Mouse (Mus musculus) liver, embryonic 12.5 days (tissue): ENCODE data around the gene Tmed9. TPM values are rescaled to one million over a fixed set of nuclear protein-coding genes. Genes with fewer than 3 reads are reported as not detected.
"Not testable (repeated sequence)": the region's sequence is repeated elsewhere in the genome, so short reads cannot be mapped to it uniquely, and the experiment has no call there.

ENCODE experiments used
- ATAC-seq: fragments of 200-750 bp; cut with Nextera tagmentation; 2 replicates; pipeline ENCODE4 v1.8.0; 2017; ENCODE audit warnings: moderate number of reproducible peaks, mild to moderate bottlenecking, moderate library complexity
- H3K27ac ChIP-seq: fragments of 300-500 bp; sonication (generic); 2 replicates; pipeline ENCODE4 v1.5.1; 2016; ENCODE audit warnings: mild to moderate bottlenecking
- H3K27me3 ChIP-seq: fragments of 300-500 bp; sonication (generic); replicated peaks from 2 replicates; pipeline ENCODE4 v1.6.1; 2016; ENCODE audit warnings: mild to moderate bottlenecking, moderate library complexity
- H3K36me3 ChIP-seq: fragments of 300-500 bp; sonication (generic); 2 replicates; pipeline ENCODE4 v1.6.1; 2016; ENCODE audit warnings: mild to moderate bottlenecking, moderate library complexity
- H3K4me1 ChIP-seq: fragments of 300-500 bp; sonication (generic); 2 replicates; pipeline ENCODE4 v1.6.1; 2016
- H3K4me2 ChIP-seq: fragments of 300-500 bp; sonication (generic); 2 replicates; pipeline ENCODE4 v1.6.1; 2016; ENCODE audit warnings: mild to moderate bottlenecking, moderate library complexity
- H3K4me3 ChIP-seq: fragments of 300-500 bp; sonication (generic); 2 replicates; pipeline ENCODE4 v1.5.1; 2016; ENCODE audit warnings: mild to moderate bottlenecking, moderate library complexity
- H3K9ac ChIP-seq: fragments of 300-500 bp; sonication (generic); 2 replicates; pipeline ENCODE4 v1.6.1; 2016; ENCODE audit warnings: mild to moderate bottlenecking, moderate library complexity
- H3K9me3 ChIP-seq: fragments of 300-500 bp; sonication (generic); replicated peaks from 2 replicates; pipeline ENCODE4 v1.6.1; 2016; ENCODE audit warnings: mild to moderate bottlenecking, moderate library complexity
- WGBS: fragments of 180-500 bp; shearing (Covaris S2); methylation state at CpG from one replicate; pipeline ENCODE4 v1.1.7; 2016; ENCODE audit not compliant: insufficient replicate concordance; 5-methylcytosine and 5-hydroxymethylcytosine counted together
- polyA plus RNA-seq: library from polyadenylated mRNA; unstranded; fragments of >200 nt; fragmentation: Nextera tagmentation; extraction: Ambion mirVana; gene quantifications from 2 replicates; pipeline ENCODE4 v1.2.1, GENCODE M21; 2016

Gene Tmed9
- polyA plus RNA-seq, 1 experiment from 2014 or later, result 73.8 TPM

- peaks cover 30% of the 10 kb centered on the region for H3K4me1 ChIP-seq
- H3K36me3 ChIP-seq, result peaks cover 41% of the 10 kb centered on the region
- ATAC-seq, result no peak
- H3K9ac ChIP-seq, result peak overlapping the region; percentile 98
- peak overlapping the region; percentile 93 for H3K27ac ChIP-seq
- peak overlapping the region; percentile 97 for H3K4me2 ChIP-seq
- H3K4me3 ChIP-seq, result peak overlapping the region; percentile 96
- no peaks in the 10 kb centered on the region for H3K9me3 ChIP-seq
- H3K27me3 ChIP-seq, result no peaks in the 10 kb centered on the region
- WGBS, result 22% methylated on average over 16 of the region's 16 CpGs
These were observed 3.7 kb upstream of the Tmed9 start for GRCm38 (mm10) chr13:55569726-55570285.

- 2% methylated on average over 47 of the region's 47 CpGs for WGBS
- H3K27me3 ChIP-seq, result no peaks in the 10 kb centered on the region
- peak overlapping the region; percentile 98 for H3K9ac ChIP-seq
- H3K36me3 ChIP-seq, result peaks cover 35% of the 10 kb centered on the region
- H3K4me1 ChIP-seq, result peaks cover 30% of the 10 kb centered on the region
- peak; percentile 66 for ATAC-seq
- H3K27ac ChIP-seq, result peak overlapping the region; percentile 93
- H3K4me3 ChIP-seq, result peak overlapping the region; percentile 96
- no peaks in the 10 kb centered on the region for H3K9me3 ChIP-seq
- peak overlapping the region; percentile 97 for H3K4me2 ChIP-seq
These were observed 3.1 kb upstream of the Tmed9 start for GRCm38 (mm10) chr13:55570286-55570973.

- peak; percentile 95 for ATAC-seq
- no peaks in the 10 kb centered on the region for H3K9me3 ChIP-seq
- H3K27me3 ChIP-seq, result no peaks in the 10 kb centered on the region
- peak within 1 kb of the TSS; percentile 93 for H3K27ac ChIP-seq
- 2% methylated on average over 46 of the region's 47 CpGs for WGBS
- peaks cover 30% of the 10 kb centered on the region for H3K4me1 ChIP-seq
- H3K4me2 ChIP-seq, result peak within 1 kb of the TSS; percentile 97
- H3K4me3 ChIP-seq, result peak within 1 kb of the TSS; percentile 96
- H3K9ac ChIP-seq, result peak within 1 kb of the TSS; percentile 98
- H3K36me3 ChIP-seq, result peaks cover 27% of the 10 kb centered on the region
These were observed 2.3 kb upstream of the Tmed9 start, which contains the start of gene Fam193b for GRCm38 (mm10) chr13:55571027-55571751. Fam193b (minus strand) TSS chr13:55571120.

GRCm38 (mm10) chr13:55571977-55572376 lies 1.6 kb upstream of the Tmed9 start:
- Histone ChIP-seq H3K27ac (no peak overlapping the region), H3K9me3 (no peaks in the 10 kb centered on the region), H3K27me3 (no peaks in the 10 kb centered on the region), H3K4me2 (peak overlapping the region; percentile 97), H3K4me3 (peak overlapping the region; percentile 96; the same call in 1 of the 2 replicates), H3K36me3 (peaks cover 21% of the 10 kb centered on the region), H3K4me1 (peaks cover 30% of the 10 kb centered on the region), H3K9ac (no peak overlapping the region)
- WGBS, result 40% methylated on average over 2 of the region's 2 CpGs
- ATAC-seq, result no peak

GRCm38 (mm10) chr13:55574321-55574720 lies 789 bp downstream of the Tmed9 start:
- Histone ChIP-seq H3K9ac (no peak overlapping the region), H3K27me3 (no peaks in the 10 kb centered on the region), H3K4me3 (no peak overlapping the region), H3K36me3 (peaks cover 2% of the 10 kb centered on the region; the same call in 1 of the 2 replicates), H3K27ac (no peak overlapping the region), H3K9me3 (no peaks in the 10 kb centered on the region), H3K4me2 (no peak overlapping the region), H3K4me1 (peaks cover 24% of the 10 kb centered on the region)
- no peak for ATAC-seq
- 62% methylated on average over 5 of the region's 5 CpGs for WGBS

- WGBS, result 50% methylated on average over 5 of the region's 5 CpGs
- H3K36me3 ChIP-seq, result no peaks in the 10 kb centered on the region
- H3K4me2 ChIP-seq, result no peak overlapping the region
- no peak overlapping the region for H3K27ac ChIP-seq
- no peak overlapping the region for H3K4me3 ChIP-seq
- ATAC-seq, result no peak
- H3K27me3 ChIP-seq, result no peaks in the 10 kb centered on the region
- H3K9me3 ChIP-seq, result no peaks in the 10 kb centered on the region
- H3K9ac ChIP-seq, result no peak overlapping the region
- H3K4me1 ChIP-seq, result peaks cover 14% of the 10 kb centered on the region
These were observed 2.4 kb downstream of the Tmed9 start for GRCm38 (mm10) chr13:55575932-55576331.

GRCm38 (mm10) chr13:55576872-55577271 lies 3.3 kb downstream of the Tmed9 start:
- not testable (repeated sequence) for H3K27me3 ChIP-seq, ATAC-seq, H3K27ac ChIP-seq, H3K4me3 ChIP-seq, H3K9ac ChIP-seq, H3K4me1 ChIP-seq, H3K9me3 ChIP-seq, H3K36me3 ChIP-seq, H3K4me2 ChIP-seq
- 68% methylated on average over 7 of the region's 7 CpGs for WGBS

GRCm38 (mm10) chr13:55578086-55578485 lies 4.6 kb downstream of the Tmed9 start:
- 62% methylated on average over 4 of the region's 4 CpGs for WGBS
- no peak for ATAC-seq

GRCm38 (mm10) chr13:55591961-55592490 lies 18.5 kb downstream of the Tmed9 start:
- H3K4me3 ChIP-seq, result no peak overlapping the region
- H3K9ac ChIP-seq, result no peak overlapping the region
- ATAC-seq, result peak; percentile 23; the same call in 1 of the 2 replicates
- H3K9me3 ChIP-seq, result no peaks in the 10 kb centered on the region
- peaks cover 32% of the 10 kb centered on the region for H3K36me3 ChIP-seq
- H3K27me3 ChIP-seq, result peaks cover 9% of the 10 kb centered on the region; the same call in 1 of the 2 replicates
- no peak overlapping the region for H3K27ac ChIP-seq
- H3K4me2 ChIP-seq, result peak overlapping the region; percentile 79
- 71% methylated on average over 4 of the region's 4 CpGs for WGBS
- H3K4me1 ChIP-seq, result peaks cover 24% of the 10 kb centered on the region

More at GRCm38 (mm10) chr13:55578086-55578485, 4.6 kb downstream of the Tmed9 start:
- no peaks in the 10 kb centered on the region for H3K36me3 ChIP-seq
- no peaks in the 10 kb centered on the region for H3K4me1 ChIP-seq
- H3K4me2 ChIP-seq, result no peak overlapping the region
- no peaks in the 10 kb centered on the region for H3K9me3 ChIP-seq
- H3K4me3 ChIP-seq, result no peak overlapping the region
- H3K27ac ChIP-seq, result no peak overlapping the region
- no peak overlapping the region for H3K9ac ChIP-seq
- 0 out of 2 replicates have a peak, but pooled peaks cover 2% of the 10 kb centered on the region for H3K27me3 ChIP-seq

GRCm38 (mm10) chr13:55592512-55593253 lies 19.2 kb downstream of the Tmed9 start:
- H3K4me2 ChIP-seq, result peak overlapping the region; percentile 79
- peak overlapping the region; percentile 95 for H3K4me3 ChIP-seq
- H3K27me3 ChIP-seq, result peaks cover 9% of the 10 kb centered on the region; the same call in 1 of the 2 replicates
- peak overlapping the region; percentile 70 for H3K27ac ChIP-seq
- peaks cover 24% of the 10 kb centered on the region for H3K4me1 ChIP-seq
- no peaks in the 10 kb centered on the region for H3K9me3 ChIP-seq
- 4% methylated on average over 29 of the region's 29 CpGs for WGBS
- ATAC-seq, result peak; percentile 96
- peak overlapping the region; percentile 94 for H3K9ac ChIP-seq
- peaks cover 39% of the 10 kb centered on the region for H3K36me3 ChIP-seq

GRCm38 (mm10) chr13:55593254-55593747 lies 19.8 kb downstream of the Tmed9 start:
- ATAC-seq, result peak; percentile 48
- Histone ChIP-seq H3K27me3 (peaks cover 6% of the 10 kb centered on the region; the same call in 1 of the 2 replicates), H3K4me1 (peaks cover 24% of the 10 kb centered on the region), H3K9ac (peak overlapping the region; percentile 94), H3K9me3 (no peaks in the 10 kb centered on the region), H3K4me2 (peak overlapping the region; percentile 79), H3K27ac (peak overlapping the region; percentile 70), H3K4me3 (peak overlapping the region; percentile 95), H3K36me3 (peaks cover 45% of the 10 kb centered on the region)
- under 1% methylated on average over 31 of the region's 31 CpGs for WGBS
